Mouse (Mus musculus): Measurements from ENCODE around the gene 1700001P01Rik.

GRCm38 (mm10) chr11:97776497-97777128 lies 895 bp upstream of the 1700001P01Rik start:
- no peak for TF ChIP-seq CTCF (IDR thresholded peaks at IDR 0.05; ENCODE audit: borderline replicate concordance, control insufficient read depth, extremely low read depth, insufficient read depth, low read length, poor library complexity)
- no peak for TF ChIP-seq POLR2A (IDR thresholded peaks at IDR 0.05; ENCODE audit: control insufficient read depth, extremely low read depth, insufficient read depth, low read length, poor library complexity)

All from thymus, adult 2 months (tissue).